Mouse (Mus musculus) hindbrain, embryonic 12.5 days (tissue): ENCODE measurements at regions not wholly inside any gene's neighbourhood (a gene's known extent, or its start where the extent isn't known, plus 50 kb on each side); places are given as distances from the start of the nearest gene placed in this dataset.
A peak's percentile ranks its signal among the peaks of the same experiment; 100 is the strongest.

Experiments
- ATAC-seq: fragments of 200-750 bp; cut with Nextera tagmentation; 2 replicates; pipeline ENCODE4 v1.8.0; 2017; ENCODE audit warnings: moderate TSS enrichment; ENCODE audit not compliant: low FRiP score
- H3K27ac ChIP-seq: fragments of 300-500 bp; sonication (generic); 2 replicates; pipeline ENCODE4 v1.5.1; 2016; ENCODE audit warnings: mild to moderate bottlenecking
- H3K27me3 ChIP-seq: fragments of 300-500 bp; sonication (generic); 2 replicates; pipeline ENCODE4 v1.6.1; 2016; ENCODE audit warnings: mild to moderate bottlenecking
- H3K36me3 ChIP-seq: fragments of 300-500 bp; sonication (generic); 2 replicates; pipeline ENCODE4 v1.6.1; 2016; ENCODE audit warnings: mild to moderate bottlenecking
- H3K4me1 ChIP-seq: fragments of 300-500 bp; sonication (generic); 2 replicates; pipeline ENCODE4 v1.6.1; 2016
- H3K4me2 ChIP-seq: fragments of 300-500 bp; sonication (generic); replicated peaks from 2 replicates; pipeline ENCODE4 v1.6.1; 2016; ENCODE audit warnings: mild to moderate bottlenecking
- H3K4me3 ChIP-seq: fragments of 300-500 bp; sonication (generic); 2 replicates; pipeline ENCODE4 v1.5.1; 2016; ENCODE audit warnings: mild to moderate bottlenecking
- H3K9ac ChIP-seq: fragments of 300-500 bp; sonication (generic); 2 replicates; pipeline ENCODE4 v1.6.1; 2016; ENCODE audit warnings: mild to moderate bottlenecking, moderate library complexity
- H3K9me3 ChIP-seq: fragments of 300-500 bp; sonication (generic); replicated peaks from 2 replicates; pipeline ENCODE4 v1.6.1; 2016; ENCODE audit warnings: mild to moderate bottlenecking
- WGBS: fragments of 180-500 bp; shearing (Covaris S2); methylation state at CpG from one replicate; pipeline ENCODE4 v1.1.7; 2016; 5-methylcytosine and 5-hydroxymethylcytosine counted together

DNA sequence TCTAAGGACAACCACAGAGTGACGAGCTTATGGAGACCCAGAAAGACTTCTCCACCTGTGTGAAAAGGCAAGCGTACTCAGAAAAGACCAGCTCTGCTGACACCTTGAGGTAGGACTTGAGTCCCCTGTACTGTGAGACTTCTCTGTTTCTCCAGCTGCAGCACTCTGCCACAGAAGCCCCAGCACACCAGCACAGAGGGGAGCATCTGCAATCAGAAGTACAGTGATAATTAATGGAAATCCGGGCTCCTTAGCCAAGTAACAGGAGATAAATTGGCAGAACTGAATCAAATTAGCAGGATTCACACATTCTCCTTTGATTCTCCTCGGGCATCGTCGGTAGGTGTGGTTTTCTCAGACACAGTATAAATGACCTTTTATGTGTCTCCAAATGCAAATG is 137.3 kb upstream of the Tmem72 start:
- no peak for ATAC-seq
- Histone ChIP-seq H3K9me3 (no peaks in the 10 kb centered on the region), H3K27me3 (no peaks in the 10 kb centered on the region)

DNA sequence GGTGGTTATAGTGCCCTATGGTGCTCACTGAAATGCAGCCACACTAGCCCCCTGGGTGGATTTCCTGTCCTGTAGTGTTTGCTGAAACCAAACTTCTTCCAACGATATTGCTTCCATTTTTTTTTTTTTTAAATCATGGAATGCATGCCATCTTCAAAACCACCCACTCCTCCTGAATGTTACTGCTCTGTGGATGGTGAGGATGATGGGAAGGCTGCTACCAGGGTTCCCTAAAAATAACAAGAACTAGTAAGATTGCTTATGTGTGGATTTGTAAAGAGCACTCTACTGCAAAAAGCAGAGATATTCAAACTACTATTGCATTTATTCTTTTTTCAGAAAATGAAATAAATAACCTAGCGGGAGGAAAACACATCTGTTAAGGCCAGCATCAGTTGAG is 139.4 kb upstream of the Tmem72 start:
- no peak for ATAC-seq
- 82% methylated on average over 2 of the region's 2 CpGs for WGBS
- no peaks in the 10 kb centered on the region for H3K27me3 ChIP-seq

More for the DNA sequence above, 137.3 kb upstream of the Tmem72 start:
- H3K4me1 ChIP-seq, result no peaks in the 10 kb centered on the region
- no peak overlapping the region for H3K4me3 ChIP-seq
- H3K27ac ChIP-seq, result no peak overlapping the region
- H3K4me2 ChIP-seq, result no peak overlapping the region
- H3K9ac ChIP-seq, result no peak overlapping the region
- no peaks in the 10 kb centered on the region for H3K36me3 ChIP-seq
- 70% methylated on average over 6 of the region's 6 CpGs for WGBS

DNA sequence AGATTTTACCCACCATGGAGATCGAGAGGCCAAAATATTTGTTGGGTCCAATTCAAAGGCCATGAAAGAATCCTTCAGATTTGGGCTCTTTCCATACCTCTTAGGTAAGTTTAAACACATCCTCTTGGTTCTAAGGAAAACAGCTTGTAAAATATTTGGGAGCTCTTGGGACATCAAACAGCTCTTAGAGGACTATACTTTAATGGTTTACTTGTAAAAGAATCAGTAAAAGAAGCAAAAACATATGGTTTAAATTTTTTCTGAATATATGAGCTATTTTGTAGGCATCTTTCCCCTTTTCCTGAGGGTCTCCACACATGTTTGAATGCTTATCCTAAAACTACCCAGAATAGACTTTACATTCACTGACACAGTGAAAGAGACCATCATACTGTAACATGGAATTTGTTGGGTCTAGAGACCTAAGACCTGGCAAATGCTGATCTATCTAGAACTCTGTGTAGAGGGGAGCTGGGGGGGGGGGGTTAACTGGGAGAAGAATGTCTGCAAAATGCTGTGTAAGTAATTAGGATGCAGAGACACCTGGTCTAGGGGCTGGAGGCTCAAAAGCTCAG is 140.3 kb upstream of the Tmem72 start:
- no peak for ATAC-seq
- no peak overlapping the region for H3K4me2 ChIP-seq
- H3K4me3 ChIP-seq, result no peak overlapping the region
- no peaks in the 10 kb centered on the region for H3K36me3 ChIP-seq
- H3K9me3 ChIP-seq, result no peaks in the 10 kb centered on the region
- no peak overlapping the region for H3K9ac ChIP-seq
- H3K4me1 ChIP-seq, result no peaks in the 10 kb centered on the region
- H3K27ac ChIP-seq, result no peak overlapping the region
- 89% methylated on average over 1 of the region's 1 CpGs for WGBS
- no peaks in the 10 kb centered on the region for H3K27me3 ChIP-seq

More for the DNA sequence above, 139.4 kb upstream of the Tmem72 start:
- Histone ChIP-seq H3K9me3 (no peaks in the 10 kb centered on the region), H3K9ac (no peak overlapping the region), H3K36me3 (no peaks in the 10 kb centered on the region), H3K27ac (no peak overlapping the region), H3K4me2 (no peak overlapping the region), H3K4me1 (no peaks in the 10 kb centered on the region), H3K4me3 (no peak overlapping the region)

DNA sequence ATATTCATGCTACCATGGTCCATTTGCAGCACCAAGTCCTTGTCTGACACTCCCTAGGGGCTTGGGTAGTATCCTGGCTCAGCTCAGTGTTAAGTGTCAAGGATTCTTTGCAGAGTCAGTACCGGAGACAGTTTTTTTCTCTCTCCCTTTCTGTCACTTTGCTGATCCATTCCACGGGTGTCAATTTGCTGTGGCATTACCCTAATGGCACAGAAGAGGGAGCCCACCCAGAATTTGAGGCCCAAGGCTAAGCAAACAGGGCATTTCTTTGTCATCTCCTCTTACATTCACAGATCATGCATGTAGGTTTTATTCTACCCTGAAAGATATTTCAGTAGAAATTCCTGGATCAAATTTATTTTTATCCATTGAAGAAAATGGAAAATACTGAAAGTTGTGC is 146.4 kb upstream of the Tmem72 start:
- WGBS, result 54% methylated on average over 2 of the region's 2 CpGs
- Histone ChIP-seq H3K27me3 (no peaks in the 10 kb centered on the region), H3K4me3 (no peak overlapping the region), H3K27ac (no peak overlapping the region), H3K9ac (no peak overlapping the region), H3K9me3 (no peaks in the 10 kb centered on the region), H3K4me1 (no peaks in the 10 kb centered on the region), H3K4me2 (no peak overlapping the region), H3K36me3 (no peaks in the 10 kb centered on the region)
- ATAC-seq, result no peak

DNA sequence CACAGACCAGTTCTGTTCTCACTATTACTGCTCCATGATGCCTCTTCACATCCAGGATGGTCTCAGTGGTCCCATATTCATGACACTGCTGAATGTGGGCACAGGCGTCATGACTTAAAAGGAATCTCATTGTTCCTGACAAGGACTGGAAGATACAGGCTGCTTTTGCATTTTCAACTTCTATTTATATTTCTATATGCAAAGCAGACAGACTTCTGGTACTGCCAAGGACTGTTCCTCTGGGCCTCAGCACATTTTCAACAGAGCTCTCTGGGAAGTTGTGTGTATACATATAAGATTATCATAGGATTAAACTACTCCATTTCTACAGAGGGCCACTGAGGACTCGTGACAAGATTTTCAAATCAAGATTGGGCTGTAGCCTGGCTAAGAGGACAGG is 146.9 kb upstream of the Tmem72 start:
- Histone ChIP-seq H3K36me3 (no peaks in the 10 kb centered on the region), H3K27ac (no peak overlapping the region), H3K4me3 (no peak overlapping the region), H3K9ac (no peak overlapping the region), H3K4me1 (no peaks in the 10 kb centered on the region), H3K27me3 (no peaks in the 10 kb centered on the region), H3K9me3 (no peaks in the 10 kb centered on the region), H3K4me2 (no peak overlapping the region)
- 92% methylated on average over 2 of the region's 2 CpGs for WGBS
- ATAC-seq, result no peak

DNA sequence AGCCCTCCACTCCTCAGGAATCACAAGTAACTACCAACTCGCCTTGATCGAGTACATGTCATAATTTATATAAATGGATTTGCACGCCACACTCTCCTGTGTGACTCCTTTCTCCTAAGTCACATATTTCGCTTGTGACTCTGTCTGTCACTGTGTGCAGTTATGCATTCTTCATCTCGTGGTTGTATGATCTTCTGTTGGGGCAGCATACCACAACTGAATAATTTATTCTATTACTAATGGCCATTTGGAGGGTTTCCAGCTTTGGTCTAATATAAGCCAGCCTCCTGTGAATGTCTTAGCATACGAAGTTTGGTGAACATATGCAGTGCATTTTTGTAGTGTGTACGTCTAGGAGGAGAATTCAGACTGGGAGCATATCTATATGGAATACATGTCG is 176.6 kb upstream of the Tmem72 start:
- Histone ChIP-seq H3K27ac (no peak overlapping the region), H3K9me3 (no peaks in the 10 kb centered on the region), H3K4me3 (no peak overlapping the region), H3K27me3 (no peaks in the 10 kb centered on the region), H3K9ac (no peak overlapping the region), H3K4me2 (no peak overlapping the region), H3K4me1 (0 out of 2 replicates have a peak, but pooled peaks cover 4% of the 10 kb centered on the region), H3K36me3 (no peaks in the 10 kb centered on the region)
- WGBS, result 84% methylated on average over 8 of the region's 8 CpGs
- ATAC-seq, result no peak

DNA sequence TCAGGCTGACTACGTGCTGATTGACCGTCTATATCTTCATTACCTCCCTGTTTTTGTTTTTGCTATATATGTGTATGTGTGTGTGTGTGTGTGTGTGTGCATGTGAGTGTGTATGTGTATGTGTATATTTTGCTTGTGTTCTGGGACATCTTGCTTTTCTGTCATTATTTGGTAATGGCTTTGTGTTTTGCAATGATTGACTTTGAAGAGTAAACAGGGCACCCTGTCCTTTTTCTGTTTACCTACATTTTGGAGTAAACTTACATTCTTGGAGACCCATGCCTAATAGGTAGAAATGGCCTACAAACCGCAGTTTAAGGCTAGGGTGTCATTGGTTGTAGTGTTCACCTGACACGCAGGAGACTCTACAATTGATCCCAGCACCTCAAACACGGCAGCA is 177.5 kb upstream of the Tmem72 start:
- WGBS, result 92% methylated on average over 5 of the region's 5 CpGs
- H3K9me3 ChIP-seq, result no peaks in the 10 kb centered on the region
- H3K36me3 ChIP-seq, result no peaks in the 10 kb centered on the region
- H3K4me2 ChIP-seq, result no peak overlapping the region
- no peak for ATAC-seq
- H3K27ac ChIP-seq, result no peak overlapping the region
- no peak overlapping the region for H3K9ac ChIP-seq
- 0 out of 2 replicates have a peak, but pooled peaks cover 4% of the 10 kb centered on the region for H3K4me1 ChIP-seq
- H3K27me3 ChIP-seq, result no peaks in the 10 kb centered on the region
- H3K4me3 ChIP-seq, result no peak overlapping the region

DNA sequence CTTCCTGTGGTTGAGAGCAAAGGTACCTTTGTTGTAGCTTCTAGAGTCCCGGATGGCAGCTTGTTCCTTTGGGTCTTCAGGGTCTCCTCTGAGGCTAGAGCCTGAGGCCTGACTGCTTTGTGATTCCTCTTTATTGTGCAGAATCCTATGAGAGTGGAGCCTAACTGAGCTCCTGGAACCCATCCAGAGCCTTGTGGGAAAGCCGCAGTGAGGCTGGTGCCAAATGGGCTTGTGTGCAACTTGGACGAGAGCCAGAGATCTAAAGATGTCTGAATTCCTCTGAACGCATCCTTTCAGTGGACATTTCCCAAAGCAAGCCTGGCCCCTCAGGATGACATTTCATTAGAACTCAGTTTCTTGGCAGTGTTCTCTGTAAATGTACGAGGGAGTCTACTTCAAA is 178.4 kb upstream of the Tmem72 start:
- H3K27me3 ChIP-seq, result no peaks in the 10 kb centered on the region
- H3K4me1 ChIP-seq, result 0 out of 2 replicates have a peak, but pooled peaks cover 4% of the 10 kb centered on the region
- ATAC-seq, result no peak
- no peak overlapping the region for H3K4me2 ChIP-seq
- H3K27ac ChIP-seq, result peak overlapping the region; percentile 26; the same call in 1 of the 2 replicates
- H3K9ac ChIP-seq, result no peak overlapping the region
- WGBS, result 61% methylated on average over 5 of the region's 5 CpGs
- H3K4me3 ChIP-seq, result no peak overlapping the region
- H3K9me3 ChIP-seq, result no peaks in the 10 kb centered on the region
- no peaks in the 10 kb centered on the region for H3K36me3 ChIP-seq

DNA sequence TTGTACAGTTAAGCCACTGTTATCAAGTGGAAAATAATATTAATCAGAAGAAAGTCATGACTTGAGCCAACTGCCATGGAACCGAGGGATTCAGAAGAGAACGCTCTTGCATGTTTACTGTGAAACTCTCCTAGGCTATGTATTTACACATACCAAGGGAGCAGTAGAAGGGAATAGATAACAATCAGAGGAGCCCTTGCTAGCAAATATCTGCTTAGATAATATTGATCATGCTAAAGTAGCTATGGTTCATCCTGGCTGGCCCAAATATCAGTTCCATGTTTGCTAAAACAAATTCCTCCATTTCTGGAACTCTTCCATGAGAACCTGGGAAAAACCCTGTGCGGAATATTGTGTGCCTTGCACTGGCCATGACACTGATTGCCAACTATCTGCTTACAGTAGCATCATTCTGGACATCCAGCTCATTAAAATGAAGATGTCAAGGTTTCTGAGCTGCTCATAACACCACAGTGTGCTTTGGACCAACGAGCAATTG is 179.5 kb upstream of the Tmem72 start:
- Histone ChIP-seq H3K36me3 (no peaks in the 10 kb centered on the region), H3K4me3 (no peak overlapping the region), H3K4me2 (no peak overlapping the region), H3K27ac (no peak overlapping the region), H3K27me3 (no peaks in the 10 kb centered on the region), H3K9ac (no peak overlapping the region), H3K4me1 (0 out of 2 replicates have a peak, but pooled peaks cover 4% of the 10 kb centered on the region), H3K9me3 (no peaks in the 10 kb centered on the region)
- ATAC-seq, result no peak
- 91% methylated on average over 4 of the region's 4 CpGs for WGBS

DNA sequence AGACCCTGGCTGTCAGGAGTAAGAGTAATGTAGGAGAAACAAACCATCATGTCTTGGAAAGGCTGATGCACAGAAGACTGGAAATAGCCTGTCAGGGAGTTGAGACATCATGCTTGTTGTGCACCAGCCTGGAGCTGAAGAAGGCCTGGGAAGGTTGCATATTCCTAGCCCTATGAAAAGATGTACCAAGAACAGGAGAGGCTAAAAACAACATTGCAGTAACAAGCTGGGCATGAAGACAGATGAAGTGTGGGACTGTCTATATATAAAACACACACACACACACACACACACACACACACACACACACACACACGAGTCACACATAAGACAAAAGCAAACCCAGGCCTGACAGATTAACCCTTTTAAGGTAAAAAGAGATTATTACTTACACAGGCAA is 185.1 kb upstream of the Tmem72 start:
- Histone ChIP-seq H3K9ac (no peak overlapping the region), H3K4me1 (no peaks in the 10 kb centered on the region), H3K27me3 (no peaks in the 10 kb centered on the region), H3K4me2 (no peak overlapping the region), H3K9me3 (no peaks in the 10 kb centered on the region), H3K36me3 (no peaks in the 10 kb centered on the region), H3K27ac (no peak overlapping the region), H3K4me3 (no peak overlapping the region)
- WGBS, result 60% methylated on average over 1 of the region's 1 CpGs
- ATAC-seq, result no peak

DNA sequence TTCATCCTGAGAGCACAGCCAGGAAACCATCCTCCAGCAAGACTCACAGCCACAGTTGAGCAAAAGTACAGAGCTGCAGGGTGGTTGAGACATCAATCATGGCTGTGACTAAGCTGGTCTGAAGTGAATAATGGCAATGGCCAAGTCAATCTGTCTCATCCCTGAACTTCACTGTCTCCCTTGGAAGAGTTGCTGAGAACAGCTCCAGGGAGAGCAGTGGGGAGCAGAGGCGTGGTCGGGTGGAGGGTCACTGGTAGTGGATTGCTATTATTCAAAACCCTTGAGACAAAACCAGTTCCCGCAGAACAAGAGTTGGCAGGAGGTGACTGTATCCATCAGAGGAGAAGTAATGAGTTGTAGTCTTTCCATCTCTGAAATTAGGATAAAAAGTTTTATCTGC is 185.7 kb upstream of the Tmem72 start:
- H3K4me3 ChIP-seq, result no peak overlapping the region
- H3K27me3 ChIP-seq, result no peaks in the 10 kb centered on the region
- H3K27ac ChIP-seq, result no peak overlapping the region
- WGBS, result 78% methylated on average over 3 of the region's 3 CpGs
- no peak overlapping the region for H3K9ac ChIP-seq
- ATAC-seq, result no peak
- H3K4me1 ChIP-seq, result no peaks in the 10 kb centered on the region
- H3K9me3 ChIP-seq, result no peaks in the 10 kb centered on the region
- no peak overlapping the region for H3K4me2 ChIP-seq
- H3K36me3 ChIP-seq, result no peaks in the 10 kb centered on the region

DNA sequence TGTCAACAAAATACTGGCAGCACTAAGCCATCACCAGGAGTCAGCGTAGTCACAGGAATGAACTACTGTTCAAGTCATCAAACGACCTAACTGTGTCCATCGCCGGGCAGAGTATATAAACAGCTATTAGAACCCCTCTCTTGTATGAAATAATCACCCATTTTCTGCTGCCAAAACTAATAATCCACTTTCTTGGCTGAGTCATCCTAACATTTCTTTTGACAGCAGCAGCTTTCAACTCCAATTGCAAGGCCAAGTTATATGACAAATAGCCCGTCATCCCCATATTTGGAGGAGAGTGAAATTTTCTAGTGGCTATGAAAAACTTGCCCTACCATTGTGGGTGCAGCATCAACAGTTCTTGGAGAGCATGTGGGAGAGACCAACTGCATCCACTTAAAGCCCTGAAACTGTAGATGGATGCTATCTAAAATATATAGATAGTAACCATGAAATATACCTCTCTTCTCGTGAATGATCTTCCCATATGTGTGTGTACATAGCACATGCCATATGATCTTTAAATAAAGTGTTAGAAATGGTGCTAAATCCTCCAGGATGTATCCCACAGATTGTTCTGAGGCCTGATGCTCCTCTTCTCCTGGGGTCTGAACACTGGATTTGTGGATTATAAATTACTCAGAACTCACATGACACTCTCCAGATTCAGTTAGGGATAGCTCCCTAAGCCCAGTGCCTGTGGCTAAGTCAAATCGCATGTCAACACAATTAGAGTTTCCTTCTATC is 189.9 kb upstream of the Tmem72 start:
- no peak overlapping the region for H3K4me3 ChIP-seq
- no peak overlapping the region for H3K27ac ChIP-seq
- ATAC-seq, result no peak
- no peak overlapping the region for H3K9ac ChIP-seq
- no peaks in the 10 kb centered on the region for H3K27me3 ChIP-seq
- H3K9me3 ChIP-seq, result no peaks in the 10 kb centered on the region
- no peak overlapping the region for H3K4me2 ChIP-seq
- H3K36me3 ChIP-seq, result no peaks in the 10 kb centered on the region
- H3K4me1 ChIP-seq, result no peaks in the 10 kb centered on the region
- WGBS, result 89% methylated on average over 7 of the region's 7 CpGs

DNA sequence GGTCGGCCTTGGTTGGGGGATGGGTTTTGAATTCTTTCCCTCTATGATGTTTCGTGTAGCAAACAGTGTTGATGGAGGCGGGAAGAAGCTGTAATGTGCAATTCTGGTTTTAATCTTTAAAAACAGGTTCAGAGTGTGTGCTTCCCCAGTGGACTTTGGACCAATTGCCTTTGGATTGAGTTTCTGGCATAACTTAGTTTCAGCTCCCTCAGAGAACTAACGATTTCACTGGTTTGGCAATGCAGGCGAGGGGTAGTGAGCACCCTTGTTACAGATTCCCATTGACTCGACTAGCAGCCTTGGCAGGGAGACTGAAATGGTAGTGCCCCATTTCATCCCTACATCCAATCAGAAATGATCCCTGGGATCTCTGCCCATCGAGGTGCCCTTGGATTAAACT is 193.9 kb upstream of the Tmem72 start:
- no peaks in the 10 kb centered on the region for H3K9me3 ChIP-seq
- H3K4me2 ChIP-seq, result no peak overlapping the region
- no peak for ATAC-seq
- H3K4me3 ChIP-seq, result no peak overlapping the region
- H3K4me1 ChIP-seq, result no peaks in the 10 kb centered on the region
- H3K27me3 ChIP-seq, result no peaks in the 10 kb centered on the region
- no peaks in the 10 kb centered on the region for H3K36me3 ChIP-seq
- no peak overlapping the region for H3K9ac ChIP-seq
- 88% methylated on average over 7 of the region's 7 CpGs for WGBS
- H3K27ac ChIP-seq, result no peak overlapping the region
